Mouse (Mus musculus): Measurements from ENCODE around the gene Ubr7. TPM values are rescaled to one million over a fixed set of nuclear protein-coding genes. Genes with fewer than 3 reads are reported as not detected.

Gene Ubr7
- total RNA-seq, 1 experiment from 2014 or later: 36.1 TPM

DNA sequence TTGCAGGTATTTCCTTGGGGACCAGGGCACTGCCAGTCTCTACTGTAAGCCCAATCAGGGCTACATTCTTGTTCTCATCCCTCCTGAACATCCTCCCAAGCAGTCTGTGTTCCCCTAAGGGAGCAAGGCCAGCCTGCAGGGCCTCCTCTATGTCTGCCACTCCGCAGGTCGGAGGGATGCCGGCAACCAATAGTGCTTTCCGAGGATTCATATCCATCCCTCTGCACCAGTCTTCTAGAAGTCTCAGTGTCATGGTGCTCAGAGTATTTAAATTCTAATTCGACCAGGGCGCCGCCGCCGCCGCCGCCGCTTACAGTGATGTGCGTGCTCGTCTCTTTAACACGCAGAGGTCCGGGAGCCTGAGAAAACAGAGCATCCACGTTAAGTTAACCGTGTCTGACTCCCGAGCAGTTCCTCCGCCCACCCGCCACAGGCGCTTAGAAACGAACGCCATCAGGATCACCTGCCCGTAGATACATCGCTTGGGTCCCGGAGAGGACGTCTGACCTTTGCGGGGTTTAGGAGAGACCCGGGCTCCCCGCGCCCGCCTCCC lies 14.7 kb upstream of the Ubr7 start:
- no peak for DNase-seq

- peak; percentile 92 for DNase-seq
Measured at GRCm38 (mm10) chr12:102743589-102744574, 13.9 kb upstream of the Ubr7 start, which contains the start of the genes Moap1 and Tmem251. Gene Moap1, minus strand, starts transcription at chr12:102743661. Gene Tmem251, plus strand, starts transcription at chr12:102743762.

GRCm38 (mm10) chr12:102744839-102745238 lies 12.9 kb upstream of the Ubr7 start:
- no peak for DNase-seq

DNA sequence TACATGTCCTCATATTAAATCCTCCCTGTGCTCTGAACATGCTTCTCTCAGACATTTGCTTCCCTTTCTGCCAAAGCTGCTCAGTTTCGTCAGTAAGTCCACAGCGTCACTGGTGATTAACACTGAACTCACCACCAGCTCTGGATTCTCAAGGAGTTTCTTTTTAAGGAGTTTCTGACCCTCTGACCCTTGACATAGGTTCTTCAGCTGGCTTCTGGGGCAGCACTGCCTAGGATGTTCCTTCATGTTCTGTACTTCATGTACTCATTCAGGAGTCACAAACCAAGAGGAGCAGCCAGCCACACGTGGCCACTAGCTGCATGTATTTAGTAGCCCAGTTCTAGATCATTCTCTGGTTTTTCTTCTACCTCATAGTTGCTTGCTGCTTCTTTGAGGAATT lies 9.5 kb upstream of the Ubr7 start:
- no peak for DNase-seq

DNA sequence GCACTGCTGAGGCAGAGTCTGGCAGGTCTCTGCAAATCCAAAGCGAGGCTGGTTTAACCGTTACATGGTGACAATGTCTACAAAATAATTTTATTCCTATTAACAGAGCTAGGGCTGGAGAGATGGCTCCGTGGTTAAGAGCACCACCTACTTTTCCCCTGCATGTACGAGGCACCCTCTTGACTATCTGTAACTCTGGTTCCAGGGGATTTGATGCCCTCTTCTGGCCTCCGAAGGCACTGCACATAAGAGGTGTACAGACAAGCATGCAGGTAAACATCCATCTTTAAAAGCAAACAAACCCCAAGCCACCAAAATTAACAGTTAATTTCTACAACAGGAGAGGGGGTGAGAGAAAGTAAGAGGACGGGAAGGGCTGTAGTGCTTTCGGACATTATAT lies 1.5 kb upstream of the Ubr7 start:
- DNase-seq: no peak

GRCm38 (mm10) chr12:102757055-102757688 lies 595 bp upstream of the Ubr7 start:
- peak; percentile 87 for DNase-seq

- no peak for DNase-seq
Measured at GRCm38 (mm10) chr12:102758403-102758756, 613 bp downstream of the Ubr7 start, which contains the start of gene Gm20604. Gene Gm20604, minus strand, starts transcription at chr12:102758672.

- no peak for DNase-seq
Measured at GRCm38 (mm10) chr12:102758936-102759335, 1.2 kb downstream of the Ubr7 start.

- no peak for DNase-seq
Measured at GRCm38 (mm10) chr12:102761668-102762067, 3.9 kb downstream of the Ubr7 start.

DNA sequence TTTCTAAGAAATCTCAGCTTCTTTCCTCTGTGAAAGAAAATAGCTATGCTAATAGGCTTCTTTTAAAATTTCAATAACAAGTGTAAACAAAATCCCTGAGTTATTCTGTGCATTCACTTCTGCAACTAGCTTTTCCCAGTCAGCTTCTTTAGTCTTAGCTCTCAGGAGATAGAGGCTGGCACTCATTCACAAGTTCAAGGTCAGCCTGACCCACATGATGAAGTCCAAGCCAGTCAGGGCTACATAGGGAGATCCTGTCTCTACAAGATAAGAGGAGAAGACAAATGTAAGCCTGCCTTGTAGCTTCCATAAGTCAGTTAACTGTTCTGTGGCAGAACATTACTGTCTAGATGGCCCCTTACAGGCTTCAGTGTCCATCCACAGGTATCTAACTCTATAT lies 5.9 kb downstream of the Ubr7 start:
- DNase-seq: peak; percentile 39

DNA sequence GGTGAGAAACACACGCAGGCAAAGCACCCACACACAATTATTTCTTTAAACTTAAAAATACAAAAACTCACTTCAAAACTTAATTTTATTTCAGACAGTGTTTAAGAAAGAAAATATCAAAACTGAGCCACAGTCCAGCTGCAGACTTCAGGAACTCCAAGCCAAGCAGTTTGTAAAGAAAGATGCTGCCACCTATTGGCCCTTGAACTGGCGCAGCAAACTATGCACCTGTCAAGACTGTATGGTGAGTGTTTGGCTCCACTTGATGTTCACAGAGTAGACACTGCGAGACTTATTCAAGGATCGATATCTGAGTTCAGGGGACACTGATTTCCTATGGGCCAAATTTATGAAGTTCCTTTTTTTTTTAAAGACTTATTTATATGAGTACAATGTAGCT lies 11.2 kb downstream of the Ubr7 start:
- no peak for DNase-seq

GRCm38 (mm10) chr12:102771601-102772000 lies 13.8 kb downstream of the Ubr7 start:
- DNase-seq: no peak

GRCm38 (mm10) chr12:102772676-102773075 lies 14.9 kb downstream of the Ubr7 start:
- no peak for DNase-seq

DNA sequence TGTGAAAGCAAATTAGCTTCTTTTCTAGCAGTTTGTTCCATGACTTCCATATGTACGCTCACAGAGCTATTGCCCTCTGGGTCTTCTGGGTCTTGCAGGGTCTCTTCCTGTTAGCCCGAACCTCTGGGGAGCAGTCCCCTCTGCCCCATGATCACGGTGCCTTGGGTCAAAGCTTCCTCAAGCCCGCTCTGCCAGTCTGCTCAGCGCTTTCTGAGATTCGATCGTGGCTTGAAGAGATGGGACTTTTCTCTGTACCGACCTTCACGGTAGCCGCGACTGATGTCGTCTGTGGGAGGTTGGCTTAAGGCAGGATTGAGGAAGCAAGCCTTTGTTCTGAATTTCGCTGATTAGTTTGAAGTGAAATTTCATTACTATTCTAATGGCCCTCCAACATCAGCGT lies 18.3 kb downstream of the Ubr7 start:
- DNase-seq: no peak

DNA sequence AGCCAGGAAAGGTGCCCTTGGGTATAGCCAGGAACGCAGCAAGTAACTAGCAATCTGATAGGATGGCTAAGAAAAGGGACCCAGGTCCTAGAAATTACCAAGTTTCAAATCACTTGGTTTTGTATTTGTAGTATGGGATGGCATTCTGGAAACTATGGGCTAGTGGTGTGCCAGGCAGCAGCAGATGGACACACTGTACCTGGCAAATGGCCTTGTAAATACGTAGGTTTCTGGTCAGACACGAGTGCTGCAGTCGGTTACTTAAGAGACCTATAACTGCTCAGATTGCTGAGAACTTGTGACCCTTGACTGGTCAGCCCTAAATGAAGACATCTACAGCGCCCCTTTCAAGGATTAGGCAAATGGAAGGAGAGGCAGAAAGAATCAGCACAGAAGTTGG lies 20.4 kb downstream of the Ubr7 start:
- DNase-seq: no peak

DNA sequence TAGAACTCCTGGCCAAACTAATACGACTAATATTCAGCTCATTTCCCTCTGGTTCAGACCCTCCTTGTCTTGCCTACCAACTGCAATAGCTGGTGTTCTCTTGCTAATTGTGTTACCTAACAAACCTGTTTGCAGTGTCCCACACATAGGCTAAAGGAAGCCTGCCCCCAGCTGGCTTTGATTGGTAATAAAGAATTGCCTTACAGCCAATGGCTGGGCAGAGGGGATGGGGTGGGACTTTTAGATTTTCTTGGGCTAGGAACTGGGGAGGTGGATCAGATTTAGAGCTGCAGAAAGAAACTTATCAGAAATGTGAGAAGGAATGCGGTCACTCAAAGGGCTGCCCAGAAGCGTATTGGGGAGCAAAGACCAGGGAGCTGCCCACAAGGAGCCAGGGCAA lies 21.7 kb downstream of the Ubr7 start:
- DNase-seq: no peak

- no peak for DNase-seq
Measured at GRCm38 (mm10) chr12:102782841-102783240, 25.1 kb downstream of the Ubr7 start.

- DNase-seq: no peak
Measured at GRCm38 (mm10) chr12:102784899-102785592, 27.3 kb downstream of the Ubr7 start.

DNA sequence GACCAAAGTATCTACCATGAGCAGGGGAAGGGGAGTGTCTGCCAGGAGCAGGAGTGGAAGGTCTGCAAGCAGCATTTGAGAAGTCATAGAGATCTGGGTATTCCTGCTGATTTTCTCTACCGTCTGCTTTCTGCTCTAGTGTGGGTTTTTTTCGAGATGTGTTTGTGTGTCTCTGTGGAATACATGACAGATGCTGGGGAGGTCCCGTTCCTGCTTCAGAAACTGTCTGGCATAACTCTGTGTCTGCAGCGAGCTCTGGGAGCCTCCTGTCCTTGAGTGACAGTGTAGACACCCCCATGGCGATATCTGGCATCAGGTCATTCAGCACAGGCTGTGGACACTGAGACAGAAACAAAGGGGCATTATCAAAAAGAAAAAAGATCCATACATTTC lies 27.8 kb downstream of the Ubr7 start:
- no peak for DNase-seq

DNA sequence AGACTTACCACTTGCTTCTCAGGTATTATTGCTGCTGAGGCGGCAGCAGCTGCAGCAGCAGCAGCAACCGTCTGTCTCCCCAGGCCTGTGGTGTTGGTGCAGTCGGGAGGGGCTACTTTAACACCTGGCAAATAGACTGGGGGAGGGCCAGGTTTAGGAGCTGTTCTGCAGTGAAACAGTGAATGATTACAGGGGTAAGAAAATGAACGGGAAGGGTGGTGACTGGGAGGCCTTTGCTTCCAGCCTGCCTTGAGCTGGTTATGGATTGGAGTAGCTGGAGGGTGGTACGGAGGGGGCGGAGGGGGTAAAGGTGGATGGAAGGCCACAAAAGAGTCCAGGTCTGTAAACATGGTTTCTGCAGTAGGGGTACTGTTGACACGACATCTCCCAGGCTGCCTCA lies 30.2 kb downstream of the Ubr7 start:
- no peak for DNase-seq

DNA sequence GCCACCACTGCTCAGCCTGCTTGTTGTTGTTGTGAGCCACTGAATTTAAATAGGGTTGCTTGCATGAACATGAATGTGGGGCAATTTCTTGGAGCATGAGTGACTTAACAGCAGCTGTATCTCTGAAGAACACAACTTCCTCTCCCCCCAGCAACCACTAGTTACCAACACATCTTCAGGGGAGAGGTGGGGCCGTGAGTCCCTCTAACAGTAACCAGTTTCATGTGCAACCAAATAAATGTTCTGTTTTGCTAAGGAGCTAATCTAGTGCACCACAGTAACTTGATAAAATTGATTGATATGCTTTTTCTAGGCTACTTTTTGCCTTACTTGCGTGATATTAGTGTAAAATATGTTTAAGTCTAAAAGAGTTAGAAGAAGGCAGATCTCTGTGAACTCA lies 41.8 kb downstream of the Ubr7 start:
- DNase-seq: no peak

DNA sequence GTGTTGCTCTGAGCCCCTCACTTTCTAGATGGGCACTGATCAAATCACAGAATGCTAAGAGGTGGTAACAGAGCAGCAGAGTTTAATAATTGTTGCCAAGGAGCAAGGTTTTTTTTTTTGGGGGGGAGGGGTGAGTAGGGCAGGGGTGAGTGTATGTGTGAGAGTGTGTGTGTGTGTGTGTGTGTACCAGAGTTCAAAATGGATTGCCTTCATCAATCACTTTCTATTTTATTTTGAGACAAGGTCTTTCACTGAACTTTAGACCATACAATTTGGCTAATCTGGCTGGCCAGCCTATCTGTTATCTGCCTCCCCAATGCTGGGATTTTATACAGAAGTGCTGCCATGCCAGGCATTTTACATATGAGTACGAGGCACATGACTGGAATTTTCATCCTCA lies 57.1 kb downstream of the Ubr7 start:
- DNase-seq: no peak

GRCm38 (mm10) chr12:102826399-102826798 lies 68.6 kb downstream of the Ubr7 start:
- DNase-seq: no peak

All from adrenal gland, postnatal 25 days (tissue).